Mouse (Mus musculus) left cerebral cortex, adult 8-10 months (tissue): Measurements from ENCODE around the gene Ercc6l2. TPM values are rescaled to one million over a fixed set of nuclear protein-coding genes. Genes with fewer than 3 reads are reported as not detected.
A peak's percentile ranks its signal among the peaks of the same experiment; 100 is the strongest.

Source experiments
- DNase-seq, 2 experiments: peaks; one replicate each; pipeline ENCODE4 v3.0.0; 2022; ENCODE audit warnings: low spot score in 2 of 2
- total RNA-seq, 4 experiments: library from RNA; stranded (reverse); gene quantifications; 2 replicates each; pipeline ENCODE4 v1.2.4; 2022

Gene Ercc6l2
- total RNA-seq, 4 experiments from 2014 or later, result 19.5 to 21.7 (median 20.3) TPM

- peak; percentile 9 to 14 for DNase-seq
These were observed 114.3 kb downstream of the Ercc6l2 start for GRCm38 (mm10) chr13:63929351-63929750.

GRCm38 (mm10) chr13:63929917-63930515, 115.0 kb downstream of the Ercc6l2 start:
- no peak for DNase-seq

- no peak for DNase-seq
These were observed 115.5 kb downstream of the Ercc6l2 start for GRCm38 (mm10) chr13:63930525-63930924.

- DNase-seq, result no peak
These were observed 121.3 kb downstream of the Ercc6l2 start for GRCm38 (mm10) chr13:63936369-63936768.

GRCm38 (mm10) chr13:63940257-63940656, 125.2 kb downstream of the Ercc6l2 start:
- no peak for DNase-seq

GRCm38 (mm10) chr13:63941170-63941569, 126.1 kb downstream of the Ercc6l2 start:
- no peak for DNase-seq

GRCm38 (mm10) chr13:63943605-63944004, 128.6 kb downstream of the Ercc6l2 start:
- DNase-seq, result no peak

- no peak for DNase-seq
These were observed 129.4 kb downstream of the Ercc6l2 start for GRCm38 (mm10) chr13:63944344-63945021.

Other genes with a start within 250 kb of the Ercc6l2 start
- gene Ptch1, start 241.6 kb upstream of the Ercc6l2 start, total RNA-seq, result 10 to 100 TPM; 49.4 to 73.3 (median 61.8) TPM